Mouse (Mus musculus) adrenal gland, postnatal 10 days (tissue): Measurements from ENCODE around the gene Fam89b. TPM values are rescaled to one million over a fixed set of nuclear protein-coding genes. Genes with fewer than 3 reads are reported as not detected.
A peak's percentile ranks its signal among the peaks of the same experiment; 100 is the strongest.
"Not testable (repeated sequence)": the region's sequence is repeated elsewhere in the genome, so short reads cannot be mapped to it uniquely, and the experiment has no call there.

ENCODE experiments used
- DNase-seq: peaks from one replicate; pipeline ENCODE4 v3.0.0; 2021; ENCODE audit warnings: mixed read lengths
- total RNA-seq, 2 experiments: library from RNA; stranded (reverse); gene quantifications; 2 replicates each; pipeline ENCODE4 v1.2.3; 2021

The Fam89b gene
- total RNA-seq, 2 experiments from 2014 or later, result 47.0 to 59.8 TPM

GRCm38 (mm10) chr19:5713255-5713654 is 16.2 kb downstream of the Fam89b start:
- DNase-seq, result no peak

- DNase-seq, result no peak
Observed at GRCm38 (mm10) chr19:5711907-5712460, 17.5 kb downstream of the Fam89b start.

- DNase-seq, result peak; percentile 84
Observed at GRCm38 (mm10) chr19:5711218-5711617, 18.2 kb downstream of the Fam89b start.

GRCm38 (mm10) chr19:5710581-5710980 is 18.9 kb downstream of the Fam89b start:
- no peak for DNase-seq

GRCm38 (mm10) chr19:5710068-5710467 is 19.4 kb downstream of the Fam89b start:
- DNase-seq, result no peak

- peak; percentile 46 for DNase-seq
Observed at GRCm38 (mm10) chr19:5704801-5705571, 24.5 kb downstream of the Fam89b start.

GRCm38 (mm10) chr19:5704163-5704800 is 25.2 kb downstream of the Fam89b start, which contains the start of gene Kcnk7:
TSS of gene Kcnk7 (plus strand) at chr19:5704367.
- no peak for DNase-seq

- no peak for DNase-seq
Observed at GRCm38 (mm10) chr19:5695849-5696462, 33.5 kb downstream of the Fam89b start.

- no peak for DNase-seq
Observed at GRCm38 (mm10) chr19:5693801-5694200, 35.7 kb downstream of the Fam89b start.

GRCm38 (mm10) chr19:5692913-5693396 is 36.5 kb downstream of the Fam89b start:
- no peak for DNase-seq

- DNase-seq, result peak; percentile 64
Observed at GRCm38 (mm10) chr19:5692086-5692912, 37.2 kb downstream of the Fam89b start.

- DNase-seq, result no peak
Observed at GRCm38 (mm10) chr19:5691601-5692000, 37.9 kb downstream of the Fam89b start.

GRCm38 (mm10) chr19:5690343-5690735 is 39.1 kb downstream of the Fam89b start:
- DNase-seq, result no peak

GRCm38 (mm10) chr19:5689565-5690342 is 39.7 kb downstream of the Fam89b start:
- peak; percentile 94 for DNase-seq

GRCm38 (mm10) chr19:5689088-5689428 is 40.4 kb downstream of the Fam89b start:
- no peak for DNase-seq

- DNase-seq, result peak; percentile 97
Observed at GRCm38 (mm10) chr19:5688200-5689087, 41.0 kb downstream of the Fam89b start, which contains the start of the genes Map3k11 and Pcnx3. TSS of gene Map3k11 (plus strand) at chr19:5688742. TSS of gene Pcnx3 (minus strand) at chr19:5688908.

- no peak for DNase-seq
Observed at GRCm38 (mm10) chr19:5687738-5688137, 41.7 kb downstream of the Fam89b start.

GRCm38 (mm10) chr19:5686954-5687353 is 42.5 kb downstream of the Fam89b start:
- DNase-seq, result not testable (repeated sequence)

GRCm38 (mm10) chr19:5686437-5686836 is 43.0 kb downstream of the Fam89b start:
- no peak for DNase-seq

- no peak for DNase-seq
Observed at GRCm38 (mm10) chr19:5685861-5686260, 43.6 kb downstream of the Fam89b start.
